Mouse (Mus musculus): ENCODE measurements at regions not wholly inside any gene's neighbourhood (a gene's known extent, or its start where the extent isn't known, plus 50 kb on each side); places are given as distances from the start of the nearest gene placed in this dataset.

- no peak for TF ChIP-seq CTCF (conservative IDR thresholded peaks at IDR 0.05; ENCODE audit: insufficient read depth, insufficient read length, low read depth, low read length)
- TF ChIP-seq POLR2A (IDR thresholded peaks at IDR 0.05; ENCODE audit: low read depth, low read length) = no peak
Measured at GRCm38 (mm10) chr5:90029751-90030150, 146.6 kb upstream of the Adamts3 start.
